Mouse (Mus musculus) forebrain, embryonic 14.5 days (tissue): ENCODE measurements around the gene Pygo1. TPM values are rescaled to one million over a fixed set of nuclear protein-coding genes. Genes with fewer than 3 reads are reported as not detected.

ENCODE experiments used
- ATAC-seq: fragments of 200-750 bp; cut with Nextera tagmentation; 2 replicates; pipeline ENCODE4 v1.8.0; 2017; ENCODE audit warnings: mild to moderate bottlenecking, moderate library complexity
- DNase-seq: peaks from one replicate; pipeline ENCODE4 v3.0.0-alpha.2; 2015; ENCODE audit warnings: low spot score
- H3K27ac ChIP-seq: fragments of 300-500 bp; sonication (generic); 2 replicates; pipeline ENCODE4 v1.5.1; 2014; ENCODE audit warnings: low read depth, mild to moderate bottlenecking, control low read depth, low read length, moderate library complexity
- H3K27me3 ChIP-seq: fragments of 300-500 bp; sonication (generic); replicated peaks from 2 replicates; pipeline ENCODE4 v1.6.1; 2014; ENCODE audit warnings: low read length, control low read depth, mixed read lengths; ENCODE audit not compliant: control insufficient read depth, insufficient read depth
- H3K36me3 ChIP-seq: fragments of 300-500 bp; sonication (generic); 2 replicates; pipeline ENCODE4 v1.6.1; 2014; ENCODE audit warnings: low read length, control low read depth; ENCODE audit not compliant: control insufficient read depth, insufficient read depth
- H3K4me1 ChIP-seq: fragments of 300-500 bp; sonication (generic); 2 replicates; pipeline ENCODE4 v1.6.1; 2014; ENCODE audit warnings: antibody characterized with exemption, low read length, control low read depth; ENCODE audit not compliant: control insufficient read depth, insufficient read depth
- H3K4me2 ChIP-seq: fragments of 300-500 bp; sonication (generic); 2 replicates; pipeline ENCODE4 v1.6.1; 2014; ENCODE audit warnings: mild to moderate bottlenecking, control low read depth, low read length
- H3K4me3 ChIP-seq: fragments of 300-500 bp; sonication (generic); 2 replicates; pipeline ENCODE4 v1.5.1; 2014; ENCODE audit warnings: low read depth, low read length, control low read depth
- H3K9ac ChIP-seq: fragments of 300-500 bp; sonication (generic); 2 replicates; pipeline ENCODE4 v1.6.1; 2014; ENCODE audit warnings: mild to moderate bottlenecking, low read length, control low read depth, moderate library complexity
- H3K9me3 ChIP-seq: fragments of 300-500 bp; sonication (generic); replicated peaks from 2 replicates; pipeline ENCODE4 v1.6.1; 2016; ENCODE audit warnings: low read length, control low read depth, mixed read lengths; ENCODE audit not compliant: control insufficient read depth
- WGBS: fragments of 180-500 bp; shearing (Covaris S2); extraction: QIAGEN DNeasy Blood & Tissue Kit; methylation state at CpG from one replicate; pipeline ENCODE4 v1.1.7; 2014; 5-methylcytosine and 5-hydroxymethylcytosine counted together
- polyA plus RNA-seq: library from polyadenylated mRNA; unstranded; fragments of >200 nt; fragmentation: Nextera tagmentation; extraction: Ambion mirVana; gene quantifications from 2 replicates; pipeline ENCODE4 v1.2.1, GENCODE M21; 2014

Gene Pygo1
- polyA plus RNA-seq, result 10.8 and 13.8 TPM in 2 replicates

GRCm38 (mm10) chr9:72925021-72925934 is at the start of gene Pygo1:
Gene Pygo1 (plus strand): TSS chr9:72925645.
- no peaks in the 10 kb centered on the region for H3K9me3 ChIP-seq
- peak within 1 kb of the TSS; percentile 86 for H3K27ac ChIP-seq
- under 1% methylated on average over 79 of the region's 108 CpGs for WGBS
- peak within 1 kb of the TSS; percentile 78 for H3K4me2 ChIP-seq
- ATAC-seq, result peak; percentile 88
- H3K27me3 ChIP-seq, result no peaks in the 10 kb centered on the region
- H3K36me3 ChIP-seq, result 0 out of 2 replicates have a peak, but pooled peaks cover 3% of the 10 kb centered on the region
- 0 out of 2 replicates have a peak, but pooled peaks cover 6% of the 10 kb centered on the region for H3K4me1 ChIP-seq
- H3K9ac ChIP-seq, result peak within 1 kb of the TSS; percentile 95
- peak within 1 kb of the TSS; percentile 62 for H3K4me3 ChIP-seq
- DNase-seq, result peak; percentile 61

GRCm38 (mm10) chr9:72875878-72876277 is 49.6 kb upstream of the Pygo1 start:
- WGBS, result 93% methylated on average over 2 of the region's 2 CpGs
- H3K4me2 ChIP-seq, result no peak overlapping the region
- ATAC-seq, result no peak
- H3K4me3 ChIP-seq, result no peak overlapping the region
- H3K9me3 ChIP-seq, result no peaks in the 10 kb centered on the region
- 0 out of 2 replicates have a peak, but pooled peaks cover 12% of the 10 kb centered on the region for H3K4me1 ChIP-seq
- no peak for DNase-seq
- no peak overlapping the region for H3K27ac ChIP-seq
- H3K9ac ChIP-seq, result no peak overlapping the region
- no peaks in the 10 kb centered on the region for H3K36me3 ChIP-seq
- no peaks in the 10 kb centered on the region; the same call in 1 of the 2 replicates for H3K27me3 ChIP-seq

GRCm38 (mm10) chr9:72877905-72878304 is 47.5 kb upstream of the Pygo1 start:
- 45% methylated on average over 11 of the region's 11 CpGs for WGBS
- ATAC-seq, result no peak
- no peak for DNase-seq

GRCm38 (mm10) chr9:72878656-72879055 is 46.8 kb upstream of the Pygo1 start:
- Histone ChIP-seq H3K27ac (no peak overlapping the region), H3K4me1 (peaks cover 8% of the 10 kb centered on the region; the same call in 1 of the 2 replicates), H3K4me3 (no peak overlapping the region), H3K27me3 (no peaks in the 10 kb centered on the region; the same call in 1 of the 2 replicates), H3K9ac (no peak overlapping the region), H3K9me3 (no peaks in the 10 kb centered on the region), H3K36me3 (no peaks in the 10 kb centered on the region), H3K4me2 (no peak overlapping the region)
- ATAC-seq, result no peak
- no peak for DNase-seq
- WGBS, result 51% methylated on average over 6 of the region's 6 CpGs

More at GRCm38 (mm10) chr9:72877905-72878304, 47.5 kb upstream of the Pygo1 start:
- Histone ChIP-seq H3K9ac (no peak overlapping the region), H3K4me2 (no peak overlapping the region), H3K4me1 (peaks cover 8% of the 10 kb centered on the region; the same call in 1 of the 2 replicates), H3K4me3 (no peak overlapping the region), H3K36me3 (no peaks in the 10 kb centered on the region), H3K27ac (no peak overlapping the region), H3K9me3 (no peaks in the 10 kb centered on the region), H3K27me3 (no peaks in the 10 kb centered on the region; the same call in 1 of the 2 replicates)

GRCm38 (mm10) chr9:72879601-72880000 is 45.8 kb upstream of the Pygo1 start:
- no peaks in the 10 kb centered on the region; the same call in 1 of the 2 replicates for H3K27me3 ChIP-seq
- no peak for DNase-seq
- no peaks in the 10 kb centered on the region for H3K9me3 ChIP-seq
- H3K4me1 ChIP-seq, result peaks cover 8% of the 10 kb centered on the region; the same call in 1 of the 2 replicates
- H3K36me3 ChIP-seq, result no peaks in the 10 kb centered on the region
- no peak for ATAC-seq
- 20% methylated on average over 3 of the region's 3 CpGs for WGBS
- no peak overlapping the region for H3K27ac ChIP-seq
- H3K4me3 ChIP-seq, result no peak overlapping the region
- no peak overlapping the region for H3K4me2 ChIP-seq
- no peak overlapping the region for H3K9ac ChIP-seq

- H3K4me2 ChIP-seq, result no peak overlapping the region
- no peak for DNase-seq
- H3K36me3 ChIP-seq, result no peaks in the 10 kb centered on the region
- no peaks in the 10 kb centered on the region for H3K9me3 ChIP-seq
- no peak overlapping the region for H3K9ac ChIP-seq
- H3K27me3 ChIP-seq, result no peaks in the 10 kb centered on the region; the same call in 1 of the 2 replicates
- no peak for ATAC-seq
- no peak overlapping the region for H3K4me3 ChIP-seq
- 22% methylated on average over 16 of the region's 16 CpGs for WGBS
- no peak overlapping the region for H3K27ac ChIP-seq
- H3K4me1 ChIP-seq, result peaks cover 8% of the 10 kb centered on the region; the same call in 1 of the 2 replicates
Observed at GRCm38 (mm10) chr9:72880225-72880960, 45.1 kb upstream of the Pygo1 start.

- H3K4me1 ChIP-seq, result peaks cover 8% of the 10 kb centered on the region; the same call in 1 of the 2 replicates
- no peaks in the 10 kb centered on the region for H3K9me3 ChIP-seq
- no peak overlapping the region for H3K4me3 ChIP-seq
- H3K36me3 ChIP-seq, result no peaks in the 10 kb centered on the region
- H3K27ac ChIP-seq, result no peak overlapping the region
- ATAC-seq (no peak), DNase-seq (peak; percentile 57)
- no peaks in the 10 kb centered on the region; the same call in 1 of the 2 replicates for H3K27me3 ChIP-seq
- H3K9ac ChIP-seq, result peak overlapping the region; percentile 1; the same call in 1 of the 2 replicates
- 20% methylated on average over 15 of the region's 15 CpGs for WGBS
- H3K4me2 ChIP-seq, result no peak overlapping the region; the same call in 1 of the 2 replicates
Observed at GRCm38 (mm10) chr9:72881026-72881768, 44.2 kb upstream of the Pygo1 start.

GRCm38 (mm10) chr9:72883940-72884339 is 41.5 kb upstream of the Pygo1 start:
- Histone ChIP-seq H3K36me3 (no peaks in the 10 kb centered on the region), H3K4me2 (no peak overlapping the region), H3K4me3 (no peak overlapping the region), H3K27me3 (no peaks in the 10 kb centered on the region), H3K27ac (no peak overlapping the region), H3K9ac (no peak overlapping the region), H3K9me3 (no peaks in the 10 kb centered on the region), H3K4me1 (peaks cover 8% of the 10 kb centered on the region; the same call in 1 of the 2 replicates)
- ATAC-seq, result peak; percentile 84
- DNase-seq, result peak; percentile 84
- WGBS, result 19% methylated on average over 3 of the region's 3 CpGs
